Mouse (Mus musculus) cerebellum, adult 9-10 months (tissue): Measurements from ENCODE around the gene Cxcl3.
A peak's percentile ranks its signal among the peaks of the same experiment; 100 is the strongest.

Source experiments
- DNase-seq: peaks from one replicate; pipeline ENCODE4 v3.0.0; 2022

The Cxcl3 gene

DNA sequence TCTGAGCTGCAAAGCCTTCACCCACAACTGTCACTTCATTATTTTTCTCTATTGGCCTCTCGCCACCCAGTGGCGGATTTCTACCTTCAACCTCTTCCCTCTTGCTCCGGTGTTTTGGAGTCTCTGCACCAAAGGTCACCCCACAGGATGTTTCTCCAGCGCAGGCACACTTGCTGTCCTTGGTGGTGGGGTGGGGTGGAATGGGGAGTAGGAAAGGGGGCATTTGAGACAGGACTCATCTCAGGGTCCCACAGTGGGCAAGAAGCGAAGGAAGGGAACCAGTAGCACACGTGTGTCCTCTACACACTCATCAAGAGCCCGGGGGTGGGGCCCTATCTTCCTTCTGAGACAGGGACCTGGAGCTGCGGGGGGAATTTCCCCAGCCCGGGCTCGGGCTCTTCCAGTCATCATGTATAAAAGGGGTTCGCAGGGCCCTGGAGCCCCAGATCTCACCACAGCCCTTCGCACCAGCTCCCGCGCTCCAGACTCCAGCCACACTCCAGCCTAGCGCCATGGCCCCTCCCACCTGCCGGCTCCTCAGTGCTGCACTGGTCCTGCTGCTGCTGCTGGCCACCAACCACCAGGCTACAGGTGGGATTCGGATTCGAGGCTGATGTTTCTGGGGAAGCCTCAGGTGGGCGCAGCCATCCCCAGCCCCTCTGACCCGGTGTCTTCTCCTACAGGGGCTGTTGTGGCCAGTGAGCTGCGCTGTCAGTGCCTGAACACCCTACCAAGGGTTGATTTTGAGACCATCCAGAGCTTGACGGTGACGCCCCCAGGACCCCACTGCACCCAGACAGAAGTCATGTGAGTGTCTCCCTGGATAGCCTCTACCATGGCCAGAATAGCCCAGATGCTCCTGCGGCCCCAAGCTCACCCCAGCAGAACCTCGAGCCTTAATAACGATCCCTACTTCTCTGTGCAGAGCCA is at the start of gene Cxcl3:
Cxcl3 (plus strand) TSS at position 445 of the 930 bp plus-strand sequence.
- peak; percentile 4 for DNase-seq

DNA sequence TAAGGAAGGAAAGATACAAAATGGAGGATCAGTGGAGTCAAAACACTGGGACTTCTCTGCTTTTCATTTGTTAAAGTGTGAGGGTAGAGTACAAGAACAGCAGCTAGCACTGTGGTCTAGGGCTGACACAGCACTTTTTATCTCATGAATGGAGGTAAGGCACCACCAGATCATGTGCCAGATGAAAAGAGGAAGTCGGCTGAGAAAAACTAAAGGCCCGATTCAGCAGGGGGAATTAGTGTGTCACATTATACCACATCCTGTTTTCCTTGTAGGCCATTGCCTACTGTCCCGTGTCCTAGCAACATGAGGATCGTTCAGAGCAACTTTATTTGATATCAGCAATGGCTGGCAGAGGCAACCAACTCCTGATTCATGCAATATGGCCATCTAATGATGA is 43.9 kb upstream of the Cxcl3 start:
- no peak for DNase-seq

DNA sequence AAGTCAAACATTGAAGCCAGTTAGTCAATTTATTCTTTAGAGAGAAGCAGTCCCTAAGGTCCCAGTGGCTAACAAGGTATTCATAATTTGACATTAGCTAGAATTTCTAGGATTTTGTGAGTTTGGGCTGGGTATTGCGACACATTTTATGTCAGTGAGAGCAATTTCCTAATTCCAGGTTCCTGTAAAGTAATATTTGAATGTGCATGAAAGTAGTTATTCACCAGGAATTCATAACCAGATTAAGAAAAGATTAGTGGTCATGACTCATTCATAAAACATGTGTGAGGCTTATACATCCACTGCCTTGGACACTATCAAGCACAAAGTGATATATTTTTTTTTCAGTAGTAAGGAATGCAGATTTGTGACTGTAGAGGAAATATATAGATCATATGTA is 32.0 kb upstream of the Cxcl3 start:
- no peak for DNase-seq

DNA sequence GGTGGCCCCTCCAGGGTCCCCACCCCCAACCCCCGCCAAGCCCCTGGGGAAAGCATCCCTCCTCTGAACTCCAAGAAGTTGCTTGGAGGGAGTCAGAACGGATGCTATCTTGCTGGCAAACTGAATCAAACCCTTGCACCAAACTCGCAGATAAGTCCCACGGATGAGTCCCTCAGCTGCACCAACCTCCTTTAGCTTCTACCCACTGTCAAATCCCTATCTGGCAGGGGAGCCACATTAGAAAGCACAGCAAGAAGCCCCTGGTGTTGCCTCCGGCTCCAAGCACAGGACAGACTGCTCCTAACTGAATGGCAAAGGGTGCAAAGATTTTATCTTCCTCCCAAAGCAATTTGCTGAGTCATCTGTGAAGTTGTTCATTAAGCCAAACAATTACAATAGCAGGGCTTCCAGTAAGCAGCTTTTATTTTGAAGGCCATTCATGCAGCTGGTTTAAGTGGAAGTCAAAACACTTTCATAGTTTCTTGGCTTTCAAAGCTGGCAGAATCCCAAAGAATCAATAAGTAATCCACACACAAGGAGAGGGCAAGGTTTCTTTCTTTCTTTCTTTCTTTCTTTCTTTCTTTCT is 27.8 kb upstream of the Cxcl3 start:
- peak; percentile 1 for DNase-seq

GRCm38 (mm10) chr5:90759077-90760065 is 26.5 kb upstream of the Cxcl3 start, which contains the start of gene Cxcl5:
Gene Cxcl5, plus strand, starts transcription at chr5:90759360.
- no peak for DNase-seq

DNA sequence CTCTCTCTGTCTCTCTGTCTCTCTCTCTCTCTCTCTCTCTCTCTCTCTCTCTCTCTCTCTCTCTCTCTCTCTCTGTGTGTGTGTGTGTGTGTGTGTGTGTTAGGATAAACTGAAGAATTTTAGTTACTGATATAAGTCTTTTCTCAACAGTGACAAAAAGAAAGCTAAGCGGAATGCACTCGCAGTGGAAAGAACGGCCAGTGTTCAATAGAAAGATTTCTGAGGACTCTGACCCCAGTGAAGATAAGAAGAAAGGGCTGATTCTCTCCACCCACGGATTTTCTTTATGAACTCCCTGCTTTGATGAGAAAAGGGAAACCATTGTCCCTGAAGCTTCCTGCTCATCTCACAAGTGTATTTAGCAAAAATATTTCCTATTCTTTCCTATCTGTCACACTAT is 25.6 kb upstream of the Cxcl3 start:
- no peak for DNase-seq

GRCm38 (mm10) chr5:90760844-90761243 is 25.1 kb upstream of the Cxcl3 start:
- no peak for DNase-seq

GRCm38 (mm10) chr5:90761834-90762233 is 24.1 kb upstream of the Cxcl3 start:
- no peak for DNase-seq

- DNase-seq: no peak
Measured at GRCm38 (mm10) chr5:90763912-90764665, 21.8 kb upstream of the Cxcl3 start.

DNA sequence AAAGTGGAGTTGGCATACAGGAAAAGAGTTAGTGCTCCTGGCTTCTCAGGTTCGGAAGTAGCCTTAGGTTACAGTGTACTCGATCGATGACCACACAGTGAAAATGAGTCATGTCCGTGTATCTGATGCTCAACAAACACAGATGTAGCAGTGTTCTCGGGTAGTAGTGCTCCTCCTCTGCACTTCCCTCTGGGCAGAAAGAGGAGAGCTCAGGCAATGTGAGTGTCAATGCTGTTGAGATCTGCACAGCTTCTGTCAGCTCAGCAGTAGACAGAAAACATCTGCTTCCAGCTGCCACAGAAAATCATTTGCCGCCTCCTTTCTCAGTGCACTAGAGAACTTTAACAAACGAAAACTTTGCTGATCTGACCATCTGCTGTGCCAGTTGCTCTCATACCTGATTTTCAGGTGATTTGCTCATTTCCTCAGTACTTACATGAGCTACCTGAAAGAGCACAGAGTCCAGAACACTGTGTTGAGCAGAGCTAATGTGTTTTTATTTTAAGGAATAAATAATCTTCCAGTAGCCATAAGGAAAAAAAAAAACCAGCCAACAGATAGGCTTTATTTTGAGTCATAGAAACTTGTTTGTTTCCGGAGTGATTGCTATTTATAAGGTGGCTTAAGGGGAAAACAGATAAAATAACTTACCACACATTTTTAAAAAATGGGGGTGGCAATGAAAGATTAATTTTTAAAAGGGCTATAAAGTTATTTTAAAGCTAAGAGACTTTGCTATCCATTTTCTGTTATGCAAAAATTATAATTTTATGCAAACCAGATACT is 19.9 kb upstream of the Cxcl3 start:
- DNase-seq: no peak

GRCm38 (mm10) chr5:90768218-90768617 is 17.7 kb upstream of the Cxcl3 start, which contains the start of gene Ppbp:
Gene Ppbp, plus strand, starts transcription at chr5:90768518.
- DNase-seq: no peak

DNA sequence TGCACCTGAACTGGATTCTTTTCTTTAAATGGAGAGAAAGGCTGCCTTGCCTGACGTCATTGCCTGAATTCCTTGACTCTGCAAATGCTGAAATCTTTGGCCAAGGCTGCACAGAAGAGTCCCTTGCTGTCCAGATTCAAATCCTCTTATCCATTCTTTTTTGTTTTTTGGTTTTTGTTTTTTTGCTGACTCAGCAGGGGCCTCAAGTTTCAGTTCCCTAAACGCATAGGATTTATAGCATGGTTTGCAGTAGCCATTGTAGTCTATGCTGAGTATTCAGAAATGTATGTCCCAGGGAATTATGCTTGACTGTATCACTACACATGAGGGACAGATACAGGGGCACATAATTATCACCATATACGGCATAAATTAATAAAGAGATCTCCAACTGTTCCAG is 14.5 kb upstream of the Cxcl3 start:
- no peak for DNase-seq

GRCm38 (mm10) chr5:90771880-90772653 is 13.8 kb upstream of the Cxcl3 start, which contains the start of gene Pf4:
Gene Pf4, plus strand, starts transcription at chr5:90772435.
- no peak for DNase-seq

DNA sequence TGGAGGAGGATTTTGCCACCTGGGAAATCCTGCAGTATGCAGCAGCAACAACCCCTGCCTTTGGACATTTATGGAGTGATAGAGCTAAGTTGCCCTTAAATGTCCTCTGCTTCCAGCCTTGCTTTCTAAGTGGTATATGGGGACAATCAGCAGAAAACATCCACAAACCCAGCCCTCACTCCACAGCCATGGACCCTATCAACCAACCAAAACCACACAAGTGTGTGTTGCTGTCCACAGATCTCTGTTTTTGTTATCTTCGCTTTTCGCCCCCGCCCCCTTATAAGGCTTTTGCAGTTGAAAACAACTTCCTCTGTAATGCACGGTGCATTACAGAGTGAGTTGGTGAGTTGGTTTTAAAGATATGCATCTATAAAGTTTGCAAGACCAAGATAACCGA is 10.3 kb upstream of the Cxcl3 start:
- DNase-seq: no peak

DNA sequence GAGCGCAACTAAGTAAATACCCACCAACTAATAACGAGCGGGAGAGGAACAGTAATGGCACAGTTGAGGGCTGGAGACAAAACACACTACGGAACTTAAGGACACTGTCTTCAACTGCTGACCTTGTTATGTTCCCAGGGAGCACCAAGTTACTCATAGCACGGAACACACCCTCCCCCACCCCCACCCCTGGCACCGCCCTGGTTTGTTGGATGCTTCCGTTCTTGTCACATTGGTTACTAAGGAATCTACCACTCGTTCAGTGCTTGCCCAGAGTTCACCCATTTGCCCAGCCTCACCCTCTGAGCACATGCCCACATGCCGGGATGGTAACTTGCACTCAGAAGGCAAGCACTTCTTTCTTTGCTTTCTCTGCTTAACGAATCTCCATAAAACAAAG is 8.3 kb upstream of the Cxcl3 start:
- DNase-seq: no peak

GRCm38 (mm10) chr5:90778856-90779255 is 7.0 kb upstream of the Cxcl3 start:
- DNase-seq: no peak

- no peak for DNase-seq
Measured at GRCm38 (mm10) chr5:90783697-90784096, 2.2 kb upstream of the Cxcl3 start.

DNA sequence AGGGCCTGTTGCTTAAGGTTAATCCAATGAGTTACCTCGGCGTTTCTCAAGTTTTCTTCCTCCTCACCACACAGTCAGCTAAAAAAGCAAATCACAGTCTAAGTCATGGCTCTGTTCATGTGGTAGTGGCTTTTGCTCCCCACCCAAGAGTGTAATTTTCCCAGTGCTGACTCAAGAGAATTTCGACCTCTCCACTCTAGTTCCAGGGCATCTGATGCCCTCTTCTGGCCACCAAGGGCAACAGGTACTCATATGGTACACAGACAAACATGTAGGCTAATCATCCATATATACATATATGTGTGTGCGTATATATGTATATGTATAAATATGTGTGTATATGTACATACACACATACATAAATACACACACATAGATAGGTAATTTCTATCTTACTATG is 2.2 kb downstream of the Cxcl3 start:
- no peak for DNase-seq

- no peak for DNase-seq
Measured at GRCm38 (mm10) chr5:90789306-90790073, 3.6 kb downstream of the Cxcl3 start.

DNA sequence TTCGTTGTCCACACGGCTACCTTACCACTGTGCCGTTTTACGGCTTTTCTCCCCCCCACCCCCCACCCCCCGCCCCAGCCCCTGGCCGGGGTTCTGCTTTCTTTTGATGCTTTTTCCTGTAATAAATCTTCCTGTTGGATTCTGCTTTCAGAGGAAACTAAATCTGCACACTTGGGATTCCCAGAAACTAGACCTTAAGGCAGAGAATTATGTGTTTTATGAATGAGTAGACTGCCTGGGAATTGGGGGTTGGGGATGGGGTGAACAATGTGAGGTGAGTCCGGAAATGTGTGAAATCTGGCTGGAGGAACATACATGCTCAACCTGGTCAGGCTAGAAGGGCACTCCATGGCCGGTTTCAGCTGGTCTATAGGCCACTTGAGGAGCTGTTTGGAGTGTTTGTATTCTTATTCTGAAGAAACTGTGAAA is 4.2 kb downstream of the Cxcl3 start:
- no peak for DNase-seq
